Mouse (Mus musculus) hindbrain, embryonic 11.5 days (tissue): Measurements from ENCODE around the gene Olfr46. TPM values are rescaled to one million over a fixed set of nuclear protein-coding genes. Genes with fewer than 3 reads are reported as not detected.
"Not testable (repeated sequence)": the region's sequence is repeated elsewhere in the genome, so short reads cannot be mapped to it uniquely, and the experiment has no call there.

ENCODE experiments used
- ATAC-seq: fragments of 200-750 bp; cut with Nextera tagmentation; 2 replicates; pipeline ENCODE4 v1.8.0; 2017; ENCODE audit warnings: mild to moderate bottlenecking, moderate TSS enrichment, moderate library complexity; ENCODE audit not compliant: low FRiP score
- DNase-seq: peaks from one replicate; pipeline ENCODE4 v3.0.0-alpha.2; 2015; ENCODE audit warnings: low spot score
- H3K27ac ChIP-seq: fragments of 300-500 bp; sonication (generic); 2 replicates; pipeline ENCODE4 v1.5.1; 2014; ENCODE audit warnings: mild to moderate bottlenecking, low read depth, low read length
- H3K27me3 ChIP-seq: fragments of 300-500 bp; sonication (generic); 2 replicates; pipeline ENCODE4 v1.6.1; 2014; ENCODE audit warnings: mild to moderate bottlenecking, low read length, moderate library complexity, mixed read lengths; ENCODE audit not compliant: control insufficient read depth, insufficient read depth
- H3K36me3 ChIP-seq: fragments of 300-500 bp; sonication (generic); 2 replicates; pipeline ENCODE4 v1.6.1; 2014; ENCODE audit warnings: mild to moderate bottlenecking, low read length, moderate library complexity, mixed read lengths; ENCODE audit not compliant: control insufficient read depth, insufficient read depth
- H3K4me1 ChIP-seq: fragments of 300-500 bp; sonication (generic); replicated peaks from 2 replicates; pipeline ENCODE4 v1.6.1; 2014; ENCODE audit warnings: low read length, mixed read lengths; ENCODE audit not compliant: control insufficient read depth, insufficient read depth
- H3K4me2 ChIP-seq: fragments of 300-500 bp; sonication (generic); replicated peaks from 2 replicates; pipeline ENCODE4 v1.6.1; 2014; ENCODE audit warnings: mild to moderate bottlenecking, low read depth, low read length
- H3K4me3 ChIP-seq: fragments of 300-500 bp; sonication (generic); 2 replicates; pipeline ENCODE4 v1.5.1; 2014; ENCODE audit warnings: low read depth, low read length
- H3K9ac ChIP-seq: fragments of 300-500 bp; sonication (generic); 2 replicates; pipeline ENCODE4 v1.6.1; 2014; ENCODE audit warnings: low read depth, low read length
- H3K9me3 ChIP-seq: fragments of 300-500 bp; sonication (generic); 2 replicates; pipeline ENCODE4 v1.6.1; 2016; ENCODE audit warnings: low read length; ENCODE audit not compliant: control insufficient read depth
- WGBS: fragments of 180-500 bp; shearing (Covaris S2); extraction: QIAGEN DNeasy Blood & Tissue Kit; methylation state at CpG from one replicate; pipeline ENCODE4 v1.1.7; 2014; 5-methylcytosine and 5-hydroxymethylcytosine counted together
- polyA plus RNA-seq: library from polyadenylated mRNA; unstranded; fragments of >200 nt; fragmentation: Nextera tagmentation; extraction: Ambion mirVana; gene quantifications from 2 replicates; pipeline ENCODE4 v1.2.1, GENCODE M21; 2014

Gene Olfr46
- not detected in 2 replicates for polyA plus RNA-seq

DNA sequence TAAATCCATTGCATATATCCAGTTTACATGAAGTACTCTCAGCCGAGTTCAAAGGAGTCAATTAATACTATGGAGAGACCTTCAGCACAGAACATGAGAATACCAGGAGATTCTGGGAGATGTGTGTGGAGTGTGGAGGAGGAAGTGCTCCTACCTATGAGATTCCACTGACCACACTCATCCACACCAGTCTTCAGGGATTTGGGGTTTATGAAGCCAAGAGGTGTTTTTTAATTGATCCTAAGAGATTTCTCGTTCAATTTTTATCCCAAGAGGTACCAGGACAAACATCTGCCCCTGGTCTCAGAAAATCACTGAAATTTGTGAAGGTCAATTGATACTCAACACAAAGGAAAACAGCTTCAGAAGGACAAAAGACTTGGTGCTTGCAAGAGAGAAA lies at the start of gene Olfr46:
Gene Olfr46 (plus strand): TSS at position 301 of the 400 bp plus-strand sequence.
- not testable (repeated sequence) for H3K4me3 ChIP-seq
- WGBS: 78% methylated on average over 2 of the region's 2 CpGs

GRCm38 (mm10) chr7:140567586-140567985 lies 33.5 kb upstream of the Olfr46 start, which contains the start of gene Olfr538:
Olfr538 (plus strand) TSS chr7:140567886.
- no peak within 1 kb of the TSS for H3K9ac ChIP-seq
- H3K4me1 ChIP-seq: no peaks in the 10 kb centered on the region
- 50% methylated on average over 3 of the region's 3 CpGs for WGBS
- no peaks in the 10 kb centered on the region for H3K36me3 ChIP-seq
- no peak within 1 kb of the TSS for H3K4me2 ChIP-seq
- H3K9me3 ChIP-seq: no peaks in the 10 kb centered on the region
- ATAC-seq (no peak), DNase-seq (no peak)
- no peaks in the 10 kb centered on the region for H3K27me3 ChIP-seq
- H3K4me3 ChIP-seq: no peak within 1 kb of the TSS
- no peak within 1 kb of the TSS for H3K27ac ChIP-seq

More for the DNA sequence above, at the start of gene Olfr46:
- not testable (repeated sequence) for H3K36me3 ChIP-seq, H3K27ac ChIP-seq, H3K9me3 ChIP-seq, DNase-seq, H3K4me1 ChIP-seq, ATAC-seq, H3K9ac ChIP-seq, H3K27me3 ChIP-seq, H3K4me2 ChIP-seq

DNA sequence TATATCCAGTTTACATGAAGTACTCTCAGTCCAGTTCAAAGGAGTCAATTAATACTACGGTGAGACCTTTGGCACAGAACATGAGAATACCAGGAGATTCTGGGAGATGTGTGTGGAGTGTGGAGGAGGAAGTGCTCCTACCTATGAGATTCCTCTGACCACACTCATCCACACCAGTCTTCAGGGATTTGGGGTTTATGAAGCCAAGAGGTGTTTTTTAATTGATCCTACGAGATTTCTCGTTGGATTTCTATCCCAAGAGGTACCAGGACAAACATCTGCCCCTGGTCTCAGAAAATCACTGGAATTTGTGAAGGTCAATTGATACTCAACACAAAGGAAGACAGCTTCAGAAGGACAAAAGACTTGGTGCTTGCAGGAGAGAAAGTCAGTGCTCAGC lies 27.6 kb downstream of the Olfr46 start, which contains the start of gene Olfr61:
Gene Olfr61 (plus strand): TSS at position 301 of the 400 bp plus-strand sequence.
- DNase-seq, H3K27me3 ChIP-seq, H3K4me3 ChIP-seq, H3K36me3 ChIP-seq, H3K9ac ChIP-seq, ATAC-seq, H3K27ac ChIP-seq, H3K4me1 ChIP-seq, H3K9me3 ChIP-seq, H3K4me2 ChIP-seq: not testable (repeated sequence)
- 87% methylated on average over 3 of the region's 3 CpGs for WGBS

GRCm38 (mm10) chr7:140630559-140630958 lies 29.5 kb downstream of the Olfr46 start:
- Histone ChIP-seq H3K27me3 (no peaks in the 10 kb centered on the region), H3K9me3 (no peaks in the 10 kb centered on the region), H3K9ac (no peak overlapping the region), H3K4me2 (no peak overlapping the region), H3K36me3 (no peaks in the 10 kb centered on the region), H3K4me3 (no peak overlapping the region), H3K27ac (no peak overlapping the region), H3K4me1 (no peaks in the 10 kb centered on the region)
- DNase-seq: no peak
- ATAC-seq: no peak
- WGBS: 84% methylated on average over 1 of the region's 1 CpGs

- WGBS: 91% methylated on average over 1 of the region's 1 CpGs
- Histone ChIP-seq H3K4me1 (no peaks in the 10 kb centered on the region), H3K4me2 (no peak within 1 kb of the TSS), H3K36me3 (no peaks in the 10 kb centered on the region), H3K9ac (no peak within 1 kb of the TSS), H3K4me3 (no peak within 1 kb of the TSS), H3K27me3 (no peaks in the 10 kb centered on the region), H3K9me3 (no peaks in the 10 kb centered on the region), H3K27ac (no peak within 1 kb of the TSS)
- DNase-seq: no peak
- ATAC-seq: no peak
Observed at GRCm38 (mm10) chr7:140646152-140646551, 45.1 kb downstream of the Olfr46 start, which contains the start of gene Olfr53. Olfr53 (plus strand) TSS chr7:140646452.

DNA sequence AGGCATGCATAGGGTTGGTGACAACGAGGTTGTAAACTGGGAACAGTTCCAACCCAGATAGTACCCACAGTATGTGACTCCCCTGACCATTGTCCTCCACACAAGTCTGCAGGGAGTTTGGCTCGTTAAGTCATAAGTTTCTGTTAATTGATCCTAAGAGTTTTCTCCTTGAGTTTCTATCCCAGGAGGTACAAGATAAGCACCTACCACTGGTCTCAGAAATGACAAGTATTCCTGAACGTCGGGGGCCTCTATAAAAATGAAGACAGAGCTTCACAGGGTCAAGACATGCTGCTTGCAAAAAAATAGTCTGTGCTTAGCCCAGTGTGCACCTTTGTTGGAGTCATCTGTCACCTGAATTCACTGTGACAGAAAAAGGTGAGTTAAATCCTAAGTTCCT lies 58.6 kb downstream of the Olfr46 start, which contains the start of gene Olfr539:
Gene Olfr539 (plus strand): TSS at position 301 of the 400 bp plus-strand sequence.
- Histone ChIP-seq H3K9me3 (no peaks in the 10 kb centered on the region), H3K36me3 (no peaks in the 10 kb centered on the region), H3K27ac (no peak within 1 kb of the TSS), H3K27me3 (no peaks in the 10 kb centered on the region), H3K9ac (no peak within 1 kb of the TSS), H3K4me3 (no peak within 1 kb of the TSS), H3K4me2 (no peak within 1 kb of the TSS), H3K4me1 (no peaks in the 10 kb centered on the region)
- DNase-seq: no peak
- ATAC-seq: no peak
- 79% methylated on average over 4 of the region's 4 CpGs for WGBS

Other genes starting within 250 kb of the Olfr46 start
- gene Olfr60, start 239.6 kb upstream of the Olfr46 start, polyA plus RNA-seq: not detected in 2 replicates
- not detected in 2 replicates for gene Olfr530, start 224.9 kb upstream of the Olfr46 start, polyA plus RNA-seq
- not detected in 2 replicates for gene Olfr531, start 198.4 kb upstream of the Olfr46 start, polyA plus RNA-seq
- gene Olfr532, start 179.6 kb upstream of the Olfr46 start, polyA plus RNA-seq: not detected in 2 replicates
- gene Olfr533, start 137.9 kb upstream of the Olfr46 start, polyA plus RNA-seq: not detected in 2 replicates
- not detected in 2 replicates for gene Olfr535, start 117.1 kb upstream of the Olfr46 start, polyA plus RNA-seq
- not detected in 2 replicates for gene Olfr536, start 93.9 kb upstream of the Olfr46 start, polyA plus RNA-seq
- gene Olfr538, start 33.4 kb upstream of the Olfr46 start, polyA plus RNA-seq: not detected in 2 replicates
- gene Olfr61, start 27.7 kb downstream of the Olfr46 start, polyA plus RNA-seq: not detected in 2 replicates
- not detected in 2 replicates for gene Olfr53, start 45.2 kb downstream of the Olfr46 start, polyA plus RNA-seq
- gene Olfr539, start 58.7 kb downstream of the Olfr46 start, polyA plus RNA-seq: not detected in 2 replicates
- not detected in 2 replicates for gene Olfr45, start 80.7 kb downstream of the Olfr46 start, polyA plus RNA-seq
- gene Olfr541, start 96.0 kb downstream of the Olfr46 start, polyA plus RNA-seq: not detected in 2 replicates
- not detected in 2 replicates for gene Cyp2e1, start 162.5 kb downstream of the Olfr46 start, polyA plus RNA-seq
- 0.45 TPM in 1 of 2 replicates, not detected in the other for gene Syce1, start 186.6 kb downstream of the Olfr46 start, polyA plus RNA-seq
- 6.4 and 8.1 TPM in 2 replicates for gene Zfp941, start 220.9 kb downstream of the Olfr46 start, polyA plus RNA-seq
- gene Urah, start 233.7 kb downstream of the Olfr46 start, polyA plus RNA-seq: 0.25 TPM in 1 of 2 replicates, not detected in the other
- gene Scgb1c1, start 244.3 kb downstream of the Olfr46 start, polyA plus RNA-seq: not detected in 2 replicates
- gene Odf3, start 246.5 kb downstream of the Olfr46 start, polyA plus RNA-seq: not detected in 2 replicates